Mouse (Mus musculus): ENCODE data around the gene Sqor.
A peak's percentile ranks its signal among the peaks of the same experiment; 100 is the strongest.

Gene Sqor

GRCm38 (mm10) chr2:122765071-122765793, at the start of gene Sqor:
Gene Sqor (plus strand): TSS chr2:122765237.
- peak; percentile 82 for DNase-seq (ENCODE audit: low read depth, low spot score)

GRCm38 (mm10) chr2:122716301-122716842, 48.7 kb upstream of the Sqor start:
- DNase-seq (ENCODE audit: low read depth, low spot score), result no peak

GRCm38 (mm10) chr2:122719232-122719631, 45.8 kb upstream of the Sqor start:
- DNase-seq (ENCODE audit: low read depth, low spot score), result no peak

- DNase-seq (ENCODE audit: low read depth, low spot score), result no peak
Measured at GRCm38 (mm10) chr2:122720564-122720963, 44.5 kb upstream of the Sqor start.

GRCm38 (mm10) chr2:122725604-122726003, 39.4 kb upstream of the Sqor start:
- DNase-seq (ENCODE audit: low read depth, low spot score), result peak; percentile 75

- no peak for DNase-seq (ENCODE audit: low read depth, low spot score)
Measured at GRCm38 (mm10) chr2:122731456-122731855, 33.6 kb upstream of the Sqor start.

GRCm38 (mm10) chr2:122737894-122738830, 26.9 kb upstream of the Sqor start, which contains the start of gene Bloc1s6:
Gene Bloc1s6 (plus strand): TSS chr2:122738503.
- peak; percentile 96 for DNase-seq (ENCODE audit: low read depth, low spot score)

- DNase-seq (ENCODE audit: low read depth, low spot score), result peak; percentile 11
Measured at GRCm38 (mm10) chr2:122739023-122739422, 26.0 kb upstream of the Sqor start.

GRCm38 (mm10) chr2:122746461-122746860, 18.6 kb upstream of the Sqor start:
- no peak for DNase-seq (ENCODE audit: low read depth, low spot score)

GRCm38 (mm10) chr2:122753739-122754343, 11.2 kb upstream of the Sqor start:
- peak; percentile 91 for DNase-seq (ENCODE audit: low read depth, low spot score)

GRCm38 (mm10) chr2:122759791-122760190, 5.2 kb upstream of the Sqor start:
- DNase-seq (ENCODE audit: low read depth, low spot score), result no peak

GRCm38 (mm10) chr2:122762991-122763390, 2.0 kb upstream of the Sqor start:
- no peak for DNase-seq (ENCODE audit: low read depth, low spot score)

GRCm38 (mm10) chr2:122764526-122764925, 511 bp upstream of the Sqor start:
- peak; percentile 53 for DNase-seq (ENCODE audit: low read depth, low spot score)

- DNase-seq (ENCODE audit: low read depth, low spot score), result no peak
Measured at GRCm38 (mm10) chr2:122765794-122766145, 733 bp downstream of the Sqor start.

- no peak for DNase-seq (ENCODE audit: low read depth, low spot score)
Measured at GRCm38 (mm10) chr2:122771002-122771401, 6.0 kb downstream of the Sqor start.

- DNase-seq (ENCODE audit: low read depth, low spot score), result no peak
Measured at GRCm38 (mm10) chr2:122772899-122773298, 7.9 kb downstream of the Sqor start.

GRCm38 (mm10) chr2:122775491-122775890, 10.5 kb downstream of the Sqor start:
- DNase-seq (ENCODE audit: low read depth, low spot score), result no peak

- DNase-seq (ENCODE audit: low read depth, low spot score), result no peak
Measured at GRCm38 (mm10) chr2:122776823-122777222, 11.8 kb downstream of the Sqor start.

- no peak for DNase-seq (ENCODE audit: low read depth, low spot score)
Measured at GRCm38 (mm10) chr2:122779967-122780366, 14.9 kb downstream of the Sqor start.

GRCm38 (mm10) chr2:122780447-122780846, 15.4 kb downstream of the Sqor start:
- no peak for DNase-seq (ENCODE audit: low read depth, low spot score)

- DNase-seq (ENCODE audit: low read depth, low spot score), result no peak
Measured at GRCm38 (mm10) chr2:122781590-122782356, 16.7 kb downstream of the Sqor start.

Data from CD4-positive, CD25-positive, alpha-beta regulatory T cell, adult 2 months (primary cell).